Mouse (Mus musculus) bone marrow, adult 2 months (tissue): ENCODE data around the gene Gm17604. TPM values are rescaled to one million over a fixed set of nuclear protein-coding genes. Genes with fewer than 3 reads are reported as not detected.
A peak's percentile ranks its signal among the peaks of the same experiment; 100 is the strongest.

Experiments used
- H3K27ac ChIP-seq: fragments of 200-500 bp; 2 replicates; pipeline ENCODE4 v1.5.1; 2012; ENCODE audit warnings: low read depth, mild to moderate bottlenecking, control low read depth, inconsistent platforms, low read length; ENCODE audit not compliant: control insufficient read depth, poor library complexity, insufficient read depth
- H3K4me1 ChIP-seq: fragments of 200-500 bp; 2 replicates; pipeline ENCODE4 v1.6.1; 2011; ENCODE audit warnings: low read length; ENCODE audit not compliant: control insufficient read depth, insufficient read depth
- H3K4me3 ChIP-seq: fragments of 200-500 bp; replicated peaks from 2 replicates; pipeline ENCODE3; 2011; ENCODE audit warnings: mild to moderate bottlenecking, low read depth, low read length, control low read depth; ENCODE audit not compliant: control insufficient read depth
- CTCF ChIP-seq: fragments of 200-500 bp; IDR thresholded peaks from 2 replicates; pipeline ENCODE4 v1.5.1; 2011; ENCODE audit warnings: low read length, control low read depth; ENCODE audit not compliant: control insufficient read depth, insufficient read depth
- POLR2A ChIP-seq: fragments of 200-500 bp; IDR thresholded peaks from 2 replicates; pipeline ENCODE4 v1.6.1; 2011; ENCODE audit warnings: low read depth, mild to moderate bottlenecking, control low read depth, low read length, borderline replicate concordance; ENCODE audit not compliant: control insufficient read depth
- WGBS: fragments of 180-500 bp; shearing (Covaris S2); methylation state at CpG from one replicate; pipeline ENCODE4 v1.1.7; 2018; 5-methylcytosine and 5-hydroxymethylcytosine counted together
- polyA plus RNA-seq: library from polyadenylated mRNA; stranded (reverse); fragments of >200 nt; gene quantifications from 2 replicates; pipeline ENCODE4 v1.2.4, GENCODE M21; 2011; ENCODE audit warnings: low replicate concordance; ENCODE audit not compliant: missing spikeins, insufficient read depth, insufficient read length

The Gm17604 gene
- polyA plus RNA-seq: not detected in 2 replicates

GRCm38 (mm10) chrX:165004779-165005324, at the start of gene Gm17604:
TSS of gene Gm17604 (minus strand) at chrX:165004829.
- Histone ChIP-seq H3K27ac (no peak within 1 kb of the TSS), H3K4me1 (no peaks in the 10 kb centered on the region), H3K4me3 (no peak within 1 kb of the TSS)
- TF ChIP-seq CTCF: no peak
- no peak for TF ChIP-seq POLR2A

- H3K27ac ChIP-seq: no peak overlapping the region
- no peak overlapping the region for H3K4me3 ChIP-seq
- TF ChIP-seq CTCF: no peak
- no peak for TF ChIP-seq POLR2A
- H3K4me1 ChIP-seq: no peaks in the 10 kb centered on the region
- WGBS: 74% methylated on average over 1 of the region's 1 CpGs
Observed at GRCm38 (mm10) chrX:165049929-165050328, 45.3 kb upstream of the Gm17604 start.

- H3K27ac ChIP-seq: no peak overlapping the region
- no peaks in the 10 kb centered on the region for H3K4me1 ChIP-seq
- WGBS: 55% methylated on average over 4 of the region's 4 CpGs
- TF ChIP-seq POLR2A (no peak), CTCF (no peak)
- H3K4me3 ChIP-seq: no peak overlapping the region
Observed at GRCm38 (mm10) chrX:165003141-165003540, 1.5 kb downstream of the Gm17604 start.

- 11% methylated on average over 26 of the region's 26 CpGs for WGBS
- peak within 1 kb of the TSS; percentile 86 for H3K27ac ChIP-seq
- no peaks in the 10 kb centered on the region; the same call in 1 of the 2 replicates for H3K4me1 ChIP-seq
- no peak for TF ChIP-seq CTCF
- TF ChIP-seq POLR2A: peak; percentile 36; the same call in 1 of the 2 replicates
- H3K4me3 ChIP-seq: peak within 1 kb of the TSS; percentile 98
Observed at GRCm38 (mm10) chrX:164980193-164980775, 24.3 kb downstream of the Gm17604 start, which contains the start of the genes Mospd2 and Fancb. TSS of gene Mospd2 (minus strand) at chrX:164980375. TSS of gene Fancb (plus strand) at chrX:164980592.

- H3K27ac ChIP-seq: no peak overlapping the region
- H3K4me3 ChIP-seq: no peak overlapping the region
- no peak for TF ChIP-seq POLR2A
- TF ChIP-seq CTCF: no peak
- WGBS: 92% methylated on average over 2 of the region's 2 CpGs
- no peaks in the 10 kb centered on the region; the same call in 1 of the 2 replicates for H3K4me1 ChIP-seq
Observed at GRCm38 (mm10) chrX:164978866-164979265, 25.8 kb downstream of the Gm17604 start.

GRCm38 (mm10) chrX:164971206-164971605, 33.4 kb downstream of the Gm17604 start:
- H3K4me3 ChIP-seq: no peak overlapping the region
- TF ChIP-seq CTCF (no peak), POLR2A (no peak)
- WGBS: 78% methylated on average over 3 of the region's 3 CpGs

GRCm38 (mm10) chrX:164965750-164966448, 38.7 kb downstream of the Gm17604 start:
- Histone ChIP-seq H3K27ac (no peak overlapping the region), H3K4me3 (no peak overlapping the region), H3K4me1 (no peaks in the 10 kb centered on the region; the same call in 1 of the 2 replicates)
- TF ChIP-seq CTCF (no peak), POLR2A (no peak)
- WGBS: 77% methylated on average over 3 of the region's 3 CpGs

More at GRCm38 (mm10) chrX:164971206-164971605, 33.4 kb downstream of the Gm17604 start:
- Histone ChIP-seq H3K27ac (no peak overlapping the region), H3K4me1 (no peaks in the 10 kb centered on the region)

Other genes starting within 250 kb of the Gm17604 start
- 4.2 and 4.3 TPM in 2 replicates for gene Mospd2, start 24.5 kb downstream of the Gm17604 start, polyA plus RNA-seq
- 2.6 and 3.7 TPM in 2 replicates for gene Fancb, start 24.2 kb downstream of the Gm17604 start, polyA plus RNA-seq